Mouse (Mus musculus) adrenal gland, postnatal 14 days (tissue): Measurements from ENCODE around the gene Gm10600. TPM values are rescaled to one million over a fixed set of nuclear protein-coding genes. Genes with fewer than 3 reads are reported as not detected.
"Not testable (repeated sequence)": the region's sequence is repeated elsewhere in the genome, so short reads cannot be mapped to it uniquely, and the experiment has no call there.

Source experiments
- DNase-seq: peaks from one replicate; pipeline ENCODE4 v3.0.0; 2021; ENCODE audit warnings: mixed read lengths
- long read RNA-seq, 2 experiments: library from polyadenylated mRNA; stranded (forward); transcript quantifications; one replicate each; pipeline ENCODE4 v2.0.0; 2021
- total RNA-seq: library from RNA; stranded (reverse); gene quantifications from 2 replicates; pipeline ENCODE4 v1.2.3, GENCODE M21; 2021

The Gm10600 gene
- 0.89 and 1.8 TPM in 2 replicates for total RNA-seq
- long read RNA-seq, experiment 1, result 0 reads
- long read RNA-seq, experiment 2, result 0 reads

- DNase-seq, result not testable (repeated sequence)
Measured at GRCm38 (mm10) chr4:42240339-42240738, at the start of gene Gm10600. Gene Gm10600 (plus strand): TSS chr4:42240639.

- not testable (repeated sequence) for DNase-seq
Measured at GRCm38 (mm10) chr4:42255467-42255866, 15.0 kb downstream of the Gm10600 start, which contains the start of gene Ccl21b. Gene Ccl21b (plus strand): TSS chr4:42255767.

Other genes with a start within 250 kb of the Gm10600 start
- gene Gm21093, start 205.9 kb upstream of the Gm10600 start, total RNA-seq, result not detected in 2 replicates
- gene Gm3893, start 149.4 kb upstream of the Gm10600 start, total RNA-seq, result not detected in 2 replicates
- 2.2 and 17.7 TPM in 2 replicates for gene Gm13304, start 125.8 kb upstream of the Gm10600 start, total RNA-seq
- 17.8 TPM in 1 of 2 replicates, not detected in the other for gene Gm13306, start 87.2 kb upstream of the Gm10600 start, total RNA-seq
- 0.56 and 1.7 TPM in 2 replicates for gene Gm13305, start 72.0 kb upstream of the Gm10600 start, total RNA-seq
- gene Ccl21b, start 15.1 kb downstream of the Gm10600 start, total RNA-seq, result not detected in 2 replicates
- gene Gm21953, start 53.6 kb downstream of the Gm10600 start, total RNA-seq, result not detected in 2 replicates
- gene Fam205a3, start 77.7 kb downstream of the Gm10600 start, total RNA-seq, result not detected in 2 replicates
- gene Gm21586, start 198.7 kb downstream of the Gm10600 start, total RNA-seq, result not detected in 2 replicates
- 0.48 and 0.49 TPM in 2 replicates for gene Gm2163, start 226.1 kb downstream of the Gm10600 start, total RNA-seq